Mouse (Mus musculus): ENCODE data around the gene Batf3. TPM values are rescaled to one million over a fixed set of nuclear protein-coding genes. Genes with fewer than 3 reads are reported as not detected.

Gene Batf3
- polyA plus RNA-seq (2015; fragmentation: Nextera tagmentation; extraction: Ambion mirVana) = 1.9 and 2.0 TPM in 2 replicates

GRCm38 (mm10) chr1:191097802-191098747 is at the start of gene Batf3:
Gene Batf3, plus strand, starts transcription at chr1:191097847.
- WGBS (ENCODE audit: insufficient replicate concordance) = 2% methylated on average over 91 of the region's 95 CpGs
- H3K27me3 ChIP-seq = peaks cover 61% of the 10 kb centered on the region

GRCm38 (mm10) chr1:191053555-191053954 is 44.1 kb upstream of the Batf3 start:
- Histone ChIP-seq H3K27ac (replicated peaks) (no peak overlapping the region), H3K9ac (no peak overlapping the region), H3K4me3 (replicated peaks) (no peak overlapping the region), H3K4me1 (replicated peaks) (peaks cover 17% of the 10 kb centered on the region), H3K27me3 (no peaks in the 10 kb centered on the region), H3K9me3 (replicated peaks) (no peaks in the 10 kb centered on the region), H3K36me3 (replicated peaks) (no peaks in the 10 kb centered on the region), H3K4me2 (no peak overlapping the region)
- no peak for ATAC-seq (ENCODE audit: insufficient read depth)
- 65% methylated on average over 3 of the region's 3 CpGs for WGBS (ENCODE audit: insufficient replicate concordance)

More at GRCm38 (mm10) chr1:191097802-191098747, at the start of gene Batf3:
- Histone ChIP-seq H3K4me2 (peak within 1 kb of the TSS; percentile 67), H3K9me3 (replicated peaks) (no peaks in the 10 kb centered on the region), H3K4me1 (replicated peaks) (peaks cover 17% of the 10 kb centered on the region; the same call in 1 of the 2 replicates), H3K27ac (replicated peaks) (no peak within 1 kb of the TSS), H3K36me3 (replicated peaks) (no peaks in the 10 kb centered on the region), H3K9ac (0 out of 2 replicates have a peak within 1 kb of the TSS, but pooled peaks have one; percentile 3), H3K4me3 (replicated peaks) (peak within 1 kb of the TSS; percentile 49)
- peak; percentile 49 for ATAC-seq (ENCODE audit: insufficient read depth)

GRCm38 (mm10) chr1:191054870-191055532 is 42.6 kb upstream of the Batf3 start:
- no peaks in the 10 kb centered on the region for H3K27me3 ChIP-seq
- H3K4me3 ChIP-seq (replicated peaks) = no peak overlapping the region
- H3K36me3 ChIP-seq (replicated peaks) = no peaks in the 10 kb centered on the region
- H3K4me1 ChIP-seq (replicated peaks) = peaks cover 17% of the 10 kb centered on the region
- no peak overlapping the region for H3K4me2 ChIP-seq
- WGBS (ENCODE audit: insufficient replicate concordance) = 28% methylated on average over 8 of the region's 8 CpGs
- no peak overlapping the region for H3K9ac ChIP-seq
- ATAC-seq (ENCODE audit: insufficient read depth) = peak; percentile 84
- peak overlapping the region; percentile 57 for H3K27ac ChIP-seq (replicated peaks)
- H3K9me3 ChIP-seq (replicated peaks) = no peaks in the 10 kb centered on the region

GRCm38 (mm10) chr1:191055533-191055873 is 42.1 kb upstream of the Batf3 start:
- WGBS (ENCODE audit: insufficient replicate concordance) = 37% methylated on average over 2 of the region's 2 CpGs
- H3K4me2 ChIP-seq = no peak overlapping the region
- peak overlapping the region; percentile 57; the same call in 1 of the 2 replicates for H3K27ac ChIP-seq (replicated peaks)
- H3K4me1 ChIP-seq (replicated peaks) = peaks cover 17% of the 10 kb centered on the region
- no peaks in the 10 kb centered on the region for H3K9me3 ChIP-seq (replicated peaks)
- no peaks in the 10 kb centered on the region for H3K36me3 ChIP-seq (replicated peaks)
- ATAC-seq (ENCODE audit: insufficient read depth) = peak; percentile 61
- H3K9ac ChIP-seq = no peak overlapping the region
- no peak overlapping the region for H3K4me3 ChIP-seq (replicated peaks)
- no peaks in the 10 kb centered on the region for H3K27me3 ChIP-seq

- Histone ChIP-seq H3K4me1 (replicated peaks) (peaks cover 30% of the 10 kb centered on the region), H3K9me3 (replicated peaks) (no peaks in the 10 kb centered on the region), H3K27ac (replicated peaks) (no peak overlapping the region), H3K9ac (no peak overlapping the region), H3K4me2 (no peak overlapping the region), H3K36me3 (replicated peaks) (no peaks in the 10 kb centered on the region), H3K4me3 (replicated peaks) (no peak overlapping the region), H3K27me3 (no peaks in the 10 kb centered on the region)
- WGBS (ENCODE audit: insufficient replicate concordance) = 48% methylated on average over 3 of the region's 3 CpGs
- no peak for ATAC-seq (ENCODE audit: insufficient read depth)
Observed at GRCm38 (mm10) chr1:191057461-191057860, 40.2 kb upstream of the Batf3 start.

GRCm38 (mm10) chr1:191062241-191062780 is 35.3 kb upstream of the Batf3 start:
- Histone ChIP-seq H3K36me3 (replicated peaks) (peaks cover 27% of the 10 kb centered on the region), H3K4me2 (peak overlapping the region; percentile 86)
- ATAC-seq (ENCODE audit: insufficient read depth) = no peak; the same call in 1 of the 2 replicates

GRCm38 (mm10) chr1:191062781-191063485 is 34.7 kb upstream of the Batf3 start, which contains the start of the genes Tatdn3 and Nsl1:
Gene Tatdn3, minus strand, starts transcription at chr1:191062932.
Gene Nsl1, plus strand, starts transcription at chr1:191063012.
- Histone ChIP-seq H3K9me3 (replicated peaks) (no peaks in the 10 kb centered on the region), H3K36me3 (replicated peaks) (peaks cover 33% of the 10 kb centered on the region), H3K9ac (peak within 1 kb of the TSS; percentile 92), H3K4me1 (replicated peaks) (peaks cover 36% of the 10 kb centered on the region), H3K4me3 (replicated peaks) (peak within 1 kb of the TSS; percentile 98), H3K4me2 (peak within 1 kb of the TSS; percentile 86), H3K27ac (replicated peaks) (peak within 1 kb of the TSS; percentile 75), H3K27me3 (no peaks in the 10 kb centered on the region)
- WGBS (ENCODE audit: insufficient replicate concordance) = under 1% methylated on average over 56 of the region's 56 CpGs
- peak; percentile 90 for ATAC-seq (ENCODE audit: insufficient read depth)

More at GRCm38 (mm10) chr1:191062241-191062780, 35.3 kb upstream of the Batf3 start:
- Histone ChIP-seq H3K9me3 (replicated peaks) (no peaks in the 10 kb centered on the region), H3K9ac (peak overlapping the region; percentile 92), H3K4me1 (replicated peaks) (peaks cover 36% of the 10 kb centered on the region), H3K27ac (replicated peaks) (peak overlapping the region; percentile 30; the same call in 1 of the 2 replicates), H3K4me3 (replicated peaks) (peak overlapping the region; percentile 98), H3K27me3 (no peaks in the 10 kb centered on the region)
- 4% methylated on average over 15 of the region's 15 CpGs for WGBS (ENCODE audit: insufficient replicate concordance)

GRCm38 (mm10) chr1:191063700-191064099 is 33.9 kb upstream of the Batf3 start:
- no peak for ATAC-seq (ENCODE audit: insufficient read depth)
- Histone ChIP-seq H3K4me2 (peak overlapping the region; percentile 86), H3K27ac (replicated peaks) (peak overlapping the region; percentile 75; the same call in 1 of the 2 replicates), H3K9me3 (replicated peaks) (no peaks in the 10 kb centered on the region), H3K4me1 (replicated peaks) (peaks cover 36% of the 10 kb centered on the region), H3K4me3 (replicated peaks) (peak overlapping the region; percentile 98), H3K27me3 (no peaks in the 10 kb centered on the region), H3K36me3 (replicated peaks) (peaks cover 41% of the 10 kb centered on the region), H3K9ac (peak overlapping the region; percentile 92)
- 35% methylated on average over 9 of the region's 9 CpGs for WGBS (ENCODE audit: insufficient replicate concordance)

- Histone ChIP-seq H3K9ac (no peak overlapping the region), H3K36me3 (replicated peaks) (peaks cover 49% of the 10 kb centered on the region), H3K4me1 (replicated peaks) (peaks cover 36% of the 10 kb centered on the region), H3K27ac (replicated peaks) (no peak overlapping the region), H3K27me3 (no peaks in the 10 kb centered on the region), H3K4me3 (replicated peaks) (peak overlapping the region; percentile 14; the same call in 1 of the 2 replicates), H3K4me2 (peak overlapping the region; percentile 43), H3K9me3 (replicated peaks) (no peaks in the 10 kb centered on the region)
- no peak for ATAC-seq (ENCODE audit: insufficient read depth)
- WGBS (ENCODE audit: insufficient replicate concordance) = 68% methylated on average over 2 of the region's 2 CpGs
Observed at GRCm38 (mm10) chr1:191064535-191064934, 33.1 kb upstream of the Batf3 start.

- Histone ChIP-seq H3K27ac (replicated peaks) (no peak overlapping the region), H3K27me3 (no peaks in the 10 kb centered on the region), H3K4me3 (replicated peaks) (no peak overlapping the region), H3K4me1 (replicated peaks) (peaks cover 36% of the 10 kb centered on the region), H3K4me2 (peak overlapping the region; percentile 43), H3K9ac (no peak overlapping the region), H3K9me3 (replicated peaks) (no peaks in the 10 kb centered on the region), H3K36me3 (replicated peaks) (peaks cover 56% of the 10 kb centered on the region)
- no peak for ATAC-seq (ENCODE audit: insufficient read depth)
- WGBS (ENCODE audit: insufficient replicate concordance) = 66% methylated on average over 4 of the region's 4 CpGs
Observed at GRCm38 (mm10) chr1:191065188-191065587, 32.5 kb upstream of the Batf3 start.

Data from liver, embryonic 15.5 days (tissue).